Mouse (Mus musculus) gastrocnemius, adult 2 months (tissue): ENCODE data around the gene Abca5. TPM values are rescaled to one million over a fixed set of nuclear protein-coding genes. Genes with fewer than 3 reads are reported as not detected.
A peak's percentile ranks its signal among the peaks of the same experiment; 100 is the strongest.

Experiments used
- DNase-seq: peaks from one replicate; pipeline ENCODE4 v3.0.0; 2022
- H3K27ac ChIP-seq: fragments of 200-600 bp; 2 replicates; pipeline ENCODE4 v1.8.1; 2022; ENCODE audit warnings: mild to moderate bottlenecking
- H3K4me3 ChIP-seq: fragments of 200-600 bp; 2 replicates; pipeline ENCODE4 v1.8.1; 2022; ENCODE audit warnings: mild to moderate bottlenecking, moderate library complexity
- CTCF ChIP-seq: fragments of 200-600 bp; IDR thresholded peaks from 2 replicates; pipeline ENCODE4 v1.8.1; 2022; ENCODE audit warnings: antibody characterized with exemption, mild to moderate bottlenecking, moderate library complexity
- intact Hi-C: fragments of 180-260 bp; cut with DNase I; formaldehyde crosslinking; loops from one replicate; pipeline ENCODE4 v1.15.1; 2025
- long read RNA-seq, 2 experiments: library from polyadenylated mRNA; stranded (forward); transcript quantifications; one replicate each; pipeline ENCODE4 v2.0.0; 2021
- total RNA-seq, 2 experiments: library from RNA; stranded (reverse); gene quantifications; 2 replicates each; pipeline ENCODE4 v1.2.3; 2021

Gene Abca5
- 10 to 100 TPM; 12.2 to 12.9 TPM for total RNA-seq
- long read RNA-seq, experiment 1, partial matches to known transcripts: 1 of 6 reads
- long read RNA-seq, experiment 1, other reads (novel, unspliced or antisense): 5 of 6 reads
- long read RNA-seq, experiment 2, full-length matches to known transcripts: 2 of 10 reads
- long read RNA-seq, experiment 2, partial matches to known transcripts: 0 of 10 reads
- long read RNA-seq, experiment 2, other reads (novel, unspliced or antisense): 8 of 10 reads

DNA sequence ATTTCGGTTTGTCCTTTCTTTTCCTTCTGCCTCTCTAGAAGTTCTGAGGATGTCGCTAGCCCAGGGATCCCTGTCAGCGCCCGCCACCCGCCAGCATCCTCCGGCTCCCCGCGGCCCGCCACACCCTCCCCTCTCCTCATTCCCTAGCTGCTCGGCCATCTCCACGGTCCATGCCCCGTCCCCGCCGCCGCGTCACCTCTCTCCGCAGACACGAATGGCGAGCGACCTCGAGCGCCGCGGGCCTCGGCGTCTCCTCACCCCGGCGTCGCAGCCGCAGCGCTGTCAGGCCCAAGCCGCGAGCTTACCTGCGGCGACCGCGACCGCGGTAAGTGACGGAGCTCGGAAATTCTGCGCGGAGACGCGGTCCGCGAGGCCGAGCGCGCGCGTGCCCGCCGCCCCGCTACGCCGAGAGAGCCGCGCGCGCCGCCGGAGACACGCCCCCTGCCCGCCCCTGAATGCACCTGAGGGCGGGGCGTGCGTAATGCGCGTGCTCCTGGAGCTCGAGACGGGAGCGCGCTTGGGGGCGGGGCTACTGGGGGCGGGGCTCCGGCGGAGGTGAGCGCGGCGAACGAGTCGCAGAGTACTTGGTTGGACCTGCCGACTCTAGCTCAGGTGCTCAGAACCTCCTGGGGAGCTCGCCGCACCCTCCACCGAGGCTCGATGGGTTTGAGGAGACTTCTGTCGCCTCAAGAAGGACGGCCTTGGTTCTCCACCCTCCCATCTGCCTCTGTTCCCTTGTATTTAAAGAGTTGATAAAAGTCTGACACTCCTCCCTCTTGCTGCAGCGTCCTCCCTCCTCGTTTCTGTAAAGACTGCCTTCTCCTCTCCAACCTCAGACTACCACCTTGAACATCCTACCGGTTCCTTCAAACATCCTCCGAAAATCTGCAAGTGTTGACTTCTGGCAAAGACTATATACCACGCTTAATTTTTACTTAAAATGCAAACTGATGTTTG, at the start of gene Abca5:
Gene Abca5 (minus strand): TSS at position 428 of the 957 bp plus-strand sequence.
- Histone ChIP-seq H3K27ac (peak within 1 kb of the TSS; percentile 91), H3K4me3 (peak within 1 kb of the TSS; percentile 94)
- TF ChIP-seq CTCF: no peak
- DNase-seq: peak; percentile 96
- intact Hi-C loops: no loop called here

DNA sequence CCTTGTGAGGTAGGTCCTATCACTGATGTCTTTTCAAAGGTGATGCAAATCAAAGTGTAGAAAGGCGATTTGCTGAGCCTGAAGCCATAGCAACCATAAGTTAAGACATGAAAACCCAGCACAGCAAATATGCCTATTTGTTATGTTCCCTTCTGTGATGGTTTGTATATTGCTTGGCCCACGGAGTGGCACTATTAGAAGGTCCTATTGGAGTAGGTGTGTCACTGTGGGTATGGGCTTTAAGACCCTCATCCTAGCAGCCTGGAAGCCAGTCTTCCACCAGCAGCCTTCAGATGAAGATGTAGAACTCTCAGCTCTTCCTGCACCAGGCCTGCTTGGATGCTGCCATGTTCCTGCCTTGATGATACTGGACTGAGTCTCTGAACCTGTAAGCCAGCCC, 48.0 kb upstream of the Abca5 start:
- no peak for TF ChIP-seq CTCF
- no peak for DNase-seq
- Histone ChIP-seq H3K4me3 (no peak overlapping the region), H3K27ac (no peak overlapping the region)
- intact Hi-C loops: no loop called here

DNA sequence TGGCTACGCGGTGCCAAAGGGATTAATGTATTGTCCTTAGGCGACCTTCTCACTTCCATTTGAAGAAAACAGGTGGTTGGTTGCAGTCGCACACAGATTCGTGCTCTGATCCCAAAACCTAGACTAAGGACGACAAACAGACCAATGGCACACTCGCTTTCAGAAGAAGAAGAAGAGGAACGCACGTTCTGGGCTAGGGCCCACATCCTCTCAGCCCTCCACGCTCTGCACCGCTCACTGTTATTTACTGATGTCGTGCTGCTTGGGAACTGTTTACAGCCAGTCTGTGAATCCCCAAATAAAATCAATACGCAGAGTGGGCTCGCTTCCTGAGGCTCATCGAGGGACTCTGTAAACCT, 42.8 kb upstream of the Abca5 start:
- no peak for DNase-seq
- intact Hi-C loops: no loop called here
- Histone ChIP-seq H3K27ac (peak overlapping the region; percentile 95), H3K4me3 (peak overlapping the region; percentile 70)
- no peak for TF ChIP-seq CTCF

DNA sequence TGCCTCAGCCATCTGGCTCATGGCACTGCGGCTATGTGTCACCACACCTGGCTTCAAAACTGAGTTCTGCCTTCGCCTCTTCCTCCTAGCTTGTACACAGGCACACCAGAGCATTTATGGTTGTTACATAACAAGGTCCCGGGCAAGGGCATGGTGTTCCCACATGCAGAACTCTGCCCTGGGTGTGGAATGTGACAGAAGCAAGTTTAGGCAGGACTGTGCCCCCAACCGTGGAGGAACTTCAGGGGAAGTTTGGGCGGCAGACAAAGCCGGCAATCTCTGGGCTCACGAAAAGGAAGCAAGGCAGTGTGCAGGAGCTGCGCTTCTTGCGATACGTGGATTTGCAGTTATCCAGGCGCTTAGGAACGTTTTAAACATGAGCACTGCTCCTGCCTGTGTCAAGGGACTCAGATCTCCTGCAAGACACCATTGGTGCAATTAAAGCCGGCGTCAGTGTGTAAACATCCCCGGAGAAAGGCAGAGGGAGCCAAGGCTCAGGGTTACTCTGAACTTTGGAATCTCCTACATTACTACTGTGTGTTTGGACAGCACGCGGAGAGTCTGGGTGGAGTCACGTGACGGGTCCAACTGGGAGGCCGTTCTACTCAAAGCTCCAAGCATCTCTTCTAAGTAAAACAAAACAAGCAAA, 42.3 kb upstream of the Abca5 start:
- peak; percentile 43 for TF ChIP-seq CTCF
- Histone ChIP-seq H3K4me3 (peak overlapping the region; percentile 70), H3K27ac (peak overlapping the region; percentile 95)
- DNase-seq: peak; percentile 82
- intact Hi-C loops: no loop called here

DNA sequence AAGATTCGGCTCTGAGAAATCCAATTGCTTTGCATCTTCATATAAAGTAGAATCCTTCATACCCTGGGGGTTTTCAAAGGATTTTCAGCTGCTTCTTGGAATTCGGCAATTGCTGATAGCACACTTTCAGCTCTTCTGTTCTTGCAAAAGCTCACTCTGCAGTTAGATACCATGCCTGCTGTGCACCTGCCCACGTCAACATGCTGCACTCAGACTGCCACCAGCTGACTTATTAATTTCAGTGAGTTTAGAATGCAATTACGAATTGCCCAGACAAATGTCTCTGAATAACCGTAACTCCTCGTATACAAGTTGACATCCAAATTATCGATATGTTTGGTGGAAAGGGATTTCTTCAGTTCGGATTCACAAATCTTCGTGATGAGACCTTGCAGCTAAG, 36.5 kb upstream of the Abca5 start:
- DNase-seq: no peak
- intact Hi-C loops: no loop called here
- TF ChIP-seq CTCF: no peak
- Histone ChIP-seq H3K4me3 (no peak overlapping the region), H3K27ac (no peak overlapping the region)

DNA sequence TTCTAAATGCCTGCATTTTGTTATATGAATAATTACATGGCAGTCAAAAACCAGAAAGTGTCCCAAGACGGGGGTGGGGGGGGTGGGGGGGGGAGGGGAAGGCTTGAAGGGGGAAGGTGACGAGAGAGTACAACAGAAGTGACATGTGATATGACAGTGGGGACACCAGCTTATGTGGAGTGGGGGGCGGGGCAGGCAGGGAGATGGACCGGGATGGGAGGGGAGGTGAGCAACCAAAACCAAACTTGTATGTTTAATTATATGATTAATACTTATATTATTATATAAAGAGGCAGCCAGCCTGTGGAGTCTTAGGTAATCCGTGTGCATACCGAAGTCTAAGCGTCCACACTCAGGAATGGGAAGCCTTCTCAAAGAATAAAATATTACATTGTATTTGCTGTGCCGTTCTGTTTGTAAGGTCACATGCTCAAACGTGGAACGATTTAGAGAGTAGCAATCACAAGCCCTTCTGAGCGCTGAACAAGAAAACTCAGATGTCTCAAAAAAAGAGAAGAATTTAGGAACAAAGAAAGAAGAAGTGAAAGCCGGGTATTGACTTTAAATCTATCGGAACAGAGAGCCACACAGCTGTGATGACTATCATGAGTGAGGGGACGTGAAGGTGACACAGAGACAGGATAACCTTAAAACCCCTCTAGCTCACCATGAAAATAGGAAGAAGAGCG, 34.9 kb upstream of the Abca5 start:
- TF ChIP-seq CTCF: no peak
- no peak for DNase-seq
- Histone ChIP-seq H3K27ac (no peak overlapping the region), H3K4me3 (no peak overlapping the region)
- intact Hi-C loops: no loop called here

DNA sequence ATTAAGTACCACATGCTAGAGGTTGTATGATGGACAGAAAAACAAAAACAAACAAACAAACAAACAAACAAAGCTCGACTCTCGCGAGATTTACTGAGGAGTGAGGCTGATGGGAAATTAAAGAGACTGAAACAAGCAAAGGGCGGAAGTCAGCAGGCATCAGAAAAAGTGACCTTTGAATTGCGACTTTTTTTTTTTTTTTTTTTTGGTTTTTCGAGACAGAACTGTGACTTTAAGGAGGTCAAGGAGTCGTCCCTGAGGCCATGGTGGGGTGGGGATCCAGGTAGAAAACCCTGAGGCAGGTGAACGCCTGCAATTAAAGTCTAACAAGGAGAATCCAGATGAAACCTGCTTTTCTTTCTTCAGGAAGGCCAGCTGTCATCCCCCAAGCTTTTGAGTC, 34.3 kb upstream of the Abca5 start:
- no peak for DNase-seq
- no peak overlapping the region for H3K4me3 ChIP-seq
- H3K27ac ChIP-seq: no peak overlapping the region
- intact Hi-C loops: no loop called here
- no peak for TF ChIP-seq CTCF

DNA sequence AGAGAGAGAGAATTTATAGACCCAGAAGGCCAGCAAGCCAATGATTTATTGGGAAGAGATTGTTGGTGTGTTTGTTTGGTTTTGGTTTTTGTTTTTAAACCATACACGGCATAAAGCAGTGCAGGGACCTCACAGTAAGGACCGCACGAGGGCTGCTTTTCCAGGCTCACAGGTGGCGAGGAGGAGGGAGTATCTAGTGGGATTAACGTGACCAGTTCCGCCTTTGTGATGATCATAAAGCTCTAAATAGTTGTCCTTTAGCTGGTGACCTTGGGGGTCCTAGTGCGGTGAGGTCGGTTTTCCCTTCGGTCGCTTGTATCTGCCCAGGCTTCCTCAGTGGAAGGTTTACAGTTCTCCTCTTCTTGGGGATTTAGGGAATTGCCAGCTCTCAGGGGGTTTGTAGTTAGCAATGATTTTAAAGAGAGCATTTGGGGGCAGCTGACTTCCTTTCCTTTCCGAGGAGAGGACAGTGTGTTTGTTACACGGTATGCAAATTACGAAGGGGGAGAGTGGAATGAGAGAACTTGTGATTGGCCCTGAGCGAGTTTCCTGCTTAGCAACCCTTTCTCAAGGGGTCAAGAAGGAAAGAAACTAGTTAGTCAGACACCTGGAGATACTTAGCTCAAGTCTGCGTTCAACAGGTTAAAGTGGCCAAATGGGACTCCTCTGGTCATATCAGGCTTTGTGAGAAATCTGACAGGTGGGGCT, 31.9 kb upstream of the Abca5 start:
- H3K4me3 ChIP-seq: peak overlapping the region; percentile 27; the same call in 1 of the 2 replicates
- intact Hi-C loops: loop anchor here (5.0 to 10.0 kb wide), 2 partner anchors 695 to 1093 kb away; partner anchors contain the start of gene Kcnj2
- no peak for TF ChIP-seq CTCF
- peak overlapping the region; percentile 48; the same call in 1 of the 2 replicates for H3K27ac ChIP-seq
- no peak for DNase-seq

DNA sequence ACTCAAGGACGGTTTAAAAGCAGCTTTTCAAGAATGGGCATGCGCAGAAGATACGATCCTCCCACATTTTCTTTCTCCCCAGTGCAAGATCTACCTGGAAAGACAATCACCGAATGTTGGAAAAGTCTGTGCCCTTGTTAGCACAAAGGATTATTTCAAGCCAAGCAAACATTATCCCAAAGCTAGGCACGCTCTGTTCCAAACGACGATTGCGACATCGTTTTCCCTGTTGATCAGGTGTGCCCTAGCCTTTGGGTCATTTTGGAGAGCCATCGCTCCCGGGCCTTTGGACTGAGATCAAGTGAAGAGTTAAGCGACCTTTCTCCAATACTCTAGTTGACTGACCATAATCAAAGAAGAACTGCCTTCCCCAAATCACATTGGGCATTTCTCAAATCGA, 30.1 kb upstream of the Abca5 start:
- H3K4me3 ChIP-seq: no peak overlapping the region
- no peak overlapping the region for H3K27ac ChIP-seq
- TF ChIP-seq CTCF: no peak
- intact Hi-C loops: loop anchor here (2.0 to 10.0 kb wide), 3 partner anchors 129 to 1095 kb away; partner anchors contain the start of gene Kcnj2
- no peak for DNase-seq

DNA sequence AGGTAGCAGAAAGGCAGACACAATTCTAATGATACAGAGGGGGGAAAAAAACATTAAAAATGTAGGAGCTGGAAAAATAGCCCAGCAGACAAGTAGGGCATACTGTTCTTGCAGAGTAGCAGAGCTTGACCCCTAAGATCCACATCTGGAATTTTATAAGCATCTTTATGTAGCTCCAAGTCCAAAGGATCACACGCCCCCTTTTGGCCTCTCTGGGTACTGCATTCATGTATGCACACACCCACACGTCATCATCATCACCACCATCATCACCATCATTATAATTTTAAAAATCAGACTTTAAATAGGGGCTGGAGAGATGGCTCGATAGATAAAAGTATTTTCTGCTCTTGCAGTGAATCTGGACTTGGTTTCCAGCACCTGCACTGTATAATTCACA, 29.4 kb upstream of the Abca5 start:
- Histone ChIP-seq H3K27ac (no peak overlapping the region), H3K4me3 (no peak overlapping the region)
- DNase-seq: no peak
- intact Hi-C loops: loop anchor here (2.0 to 10.0 kb wide), 3 partner anchors 130 to 1095 kb away; partner anchors contain the start of gene Kcnj2
- peak; percentile 43 for TF ChIP-seq CTCF

DNA sequence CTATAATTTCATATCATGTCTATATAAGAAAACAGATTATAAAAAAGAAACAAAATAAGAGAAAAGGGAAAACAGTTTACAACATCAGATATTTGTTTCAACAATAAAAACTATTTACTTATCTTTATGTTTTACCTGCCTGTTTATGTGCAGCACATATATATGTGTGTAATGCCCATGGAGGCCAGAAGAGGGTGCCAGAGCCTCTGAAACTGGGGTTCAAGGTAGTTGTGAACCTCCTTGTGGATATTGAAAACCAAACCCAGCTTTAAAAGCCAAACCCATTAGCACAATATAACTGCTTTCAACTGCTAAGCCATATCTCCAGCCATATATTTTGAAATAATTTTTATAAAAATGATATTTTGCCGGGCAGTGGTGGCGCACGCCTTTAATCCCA, 27.5 kb upstream of the Abca5 start:
- TF ChIP-seq CTCF: peak; percentile 85
- Histone ChIP-seq H3K27ac (no peak overlapping the region), H3K4me3 (no peak overlapping the region)
- intact Hi-C loops: loop anchor here (5.0 to 10.0 kb wide), 2 partner anchors 700 to 1097 kb away; partner anchors contain the start of gene Kcnj2
- peak; percentile 61 for DNase-seq
